Mouse (Mus musculus): Measurements from ENCODE around the gene Adssl1. TPM values are rescaled to one million over a fixed set of nuclear protein-coding genes. Genes with fewer than 3 reads are reported as not detected.

The Adssl1 gene
- total and polyA plus RNA-seq, 3 experiments = 10.2 to 29.4 (median 10.7) TPM

DNA sequence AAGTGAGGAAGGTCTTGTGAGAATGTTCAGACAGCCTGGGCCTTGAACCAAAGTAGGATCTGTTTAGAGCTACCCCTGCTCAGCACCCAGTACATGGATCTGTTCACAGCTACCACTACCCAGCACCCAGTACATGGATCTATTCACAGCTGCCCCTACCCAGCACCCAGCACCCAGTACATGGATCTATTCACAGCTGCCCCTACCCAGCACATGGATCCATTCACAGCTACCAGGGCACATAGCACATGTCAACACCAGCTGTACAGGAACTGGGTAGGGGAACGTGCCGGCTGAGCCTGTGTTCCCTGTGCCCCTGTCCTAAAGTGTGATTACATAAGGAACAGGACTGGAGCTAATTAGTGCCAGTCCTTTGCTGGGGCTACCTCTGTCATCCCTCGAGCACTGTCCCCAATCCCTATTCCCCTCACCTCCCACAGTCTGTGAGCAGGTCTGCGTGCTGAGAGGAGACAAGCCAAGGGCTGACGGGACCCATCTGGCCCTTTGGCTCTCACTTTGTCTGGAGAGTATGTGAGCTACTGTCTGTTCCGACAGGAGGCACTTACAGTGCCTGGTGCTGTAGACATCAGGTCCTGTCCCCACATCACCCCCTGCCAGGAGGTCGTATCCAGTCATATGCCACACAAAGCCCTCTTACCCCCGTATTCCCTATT lies 29.1 kb upstream of the Adssl1 start:
- TF ChIP-seq SIN3A (IDR thresholded peaks at IDR 0.05; ENCODE audit: low read length) (peak; percentile 44; the same call in 1 of the 2 replicates), RCOR1 (conservative IDR thresholded peaks at IDR 0.05; ENCODE audit: low read depth, low read length) (no peak), BHLHE40 (IDR thresholded peaks at IDR 0.05; ENCODE audit: low read depth, low read length) (peak; percentile 47), MXI1 (IDR thresholded peaks at IDR 0.05; ENCODE audit: low read depth, low read length) (0 out of 2 replicates have a peak, but pooled peaks have one; percentile 17), TCF12 (IDR thresholded peaks at IDR 0.05; ENCODE audit: low read depth, low read length) (no peak)
- H3K9ac ChIP-seq (ENCODE audit: insufficient read depth, low read depth) = no peak overlapping the region; the same call in 1 of the 2 replicates
- dilution Hi-C loops (cut with MboI; ENCODE audit: extremely low pct_ligation_motif_present, extremely low pct_unique_long_range_greater_than_20kb, low sequenced_read_pairs) = no loop called here
- H3K4me2 ChIP-seq (ENCODE audit: insufficient read depth, low read depth, poor library complexity, severe bottlenecking) = peak overlapping the region; percentile 80
- H3K27ac ChIP-seq (ENCODE audit: insufficient read depth, low read depth) = peak overlapping the region; percentile 9
- peaks cover 67 to 71% of the 10 kb centered on the region in 2 experiments for H3K4me1 ChIP-seq (ENCODE audit: control insufficient read depth in 1 of 2, insufficient read depth in 2 of 2)
- H3K9me3 ChIP-seq (replicated peaks; ENCODE audit: low read length) = no peaks in the 10 kb centered on the region
- H3K36me3 ChIP-seq (replicated peaks in 1 of 2; ENCODE audit: control insufficient read depth in 1 of 2, insufficient read depth in 1 of 2, low read length in 1 of 2) = peaks cover 0 to 55% of the 10 kb centered on the region in 2 experiments
- H3K27me3 ChIP-seq (replicated peaks) = no peaks in the 10 kb centered on the region
- DNase-seq (ENCODE audit: extremely low read depth) = no peak
- in situ Hi-C loops (cut with MboI; ENCODE audit: low pct_ligation_motif_present, low pct_unique_long_range_greater_than_20kb, low sequenced_read_pairs) = no loop called here
- peaks cover 58% of the 10 kb centered on the region for H3K79me2 ChIP-seq (replicated peaks; ENCODE audit: control insufficient read depth, extremely low read depth, insufficient read depth, poor library complexity, severe bottlenecking)
- peak overlapping the region; percentile 82 to 91 (median 83) for H3K4me3 ChIP-seq (replicated peaks in 1 of 3; ENCODE audit: low read depth in 2 of 3, low read length in 2 of 3, poor library complexity in 1 of 3)

DNA sequence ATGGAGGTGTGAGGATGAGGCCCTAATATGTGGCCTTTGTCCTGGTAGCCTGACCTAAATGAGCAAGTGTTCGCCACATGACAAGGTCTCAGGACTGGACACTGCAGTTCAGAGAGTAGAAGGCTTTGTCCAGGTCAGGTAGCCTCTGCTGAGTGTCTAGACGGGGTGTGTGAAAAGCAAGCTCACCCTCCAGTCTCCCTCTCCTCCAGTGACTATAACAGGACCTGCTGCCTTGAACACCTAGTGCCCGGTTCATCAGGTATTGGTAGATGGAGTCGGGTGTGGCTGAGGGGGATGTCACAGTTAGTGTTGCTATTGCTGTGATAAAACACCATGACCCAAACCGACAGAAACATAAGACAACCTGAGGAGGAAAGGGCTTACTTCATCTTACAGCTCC lies 28.6 kb upstream of the Adssl1 start:
- Histone ChIP-seq H3K4me1 (ENCODE audit: control insufficient read depth in 1 of 2, insufficient read depth in 2 of 2) (peaks cover 67 to 69% of the 10 kb centered on the region in 2 experiments), H3K9ac (ENCODE audit: insufficient read depth, low read depth) (no peak overlapping the region; the same call in 1 of the 2 replicates), H3K79me2 (replicated peaks; ENCODE audit: control insufficient read depth, extremely low read depth, insufficient read depth, poor library complexity, severe bottlenecking) (peaks cover 63% of the 10 kb centered on the region), H3K4me2 (ENCODE audit: insufficient read depth, low read depth, poor library complexity, severe bottlenecking) (peak overlapping the region; percentile 80; the same call in 1 of the 2 replicates), H3K4me3 (replicated peaks in 1 of 3; ENCODE audit: low read depth in 2 of 3, low read length in 2 of 3, poor library complexity in 1 of 3) (peak overlapping the region; percentile 0 to 91 (median 82)), H3K9me3 (replicated peaks; ENCODE audit: low read length) (no peaks in the 10 kb centered on the region), H3K36me3 (replicated peaks in 1 of 2; ENCODE audit: control insufficient read depth in 1 of 2, insufficient read depth in 1 of 2, low read length in 1 of 2) (peaks cover 0 to 60% of the 10 kb centered on the region in 2 experiments), H3K27me3 (replicated peaks) (no peaks in the 10 kb centered on the region), H3K27ac (ENCODE audit: insufficient read depth, low read depth) (peak overlapping the region; percentile 9; the same call in 1 of the 2 replicates)
- dilution Hi-C loops (cut with MboI; ENCODE audit: extremely low pct_ligation_motif_present, extremely low pct_unique_long_range_greater_than_20kb, low sequenced_read_pairs) (no loop called here), in situ Hi-C loops (cut with MboI; ENCODE audit: low pct_ligation_motif_present, low pct_unique_long_range_greater_than_20kb, low sequenced_read_pairs) (no loop called here)
- TF ChIP-seq CHD2 (IDR thresholded peaks at IDR 0.05; ENCODE audit: low read length) (no peak), HCFC1 (IDR thresholded peaks at IDR 0.05; ENCODE audit: low read depth, low read length) (no peak)
- no peak for DNase-seq (ENCODE audit: extremely low read depth)

DNA sequence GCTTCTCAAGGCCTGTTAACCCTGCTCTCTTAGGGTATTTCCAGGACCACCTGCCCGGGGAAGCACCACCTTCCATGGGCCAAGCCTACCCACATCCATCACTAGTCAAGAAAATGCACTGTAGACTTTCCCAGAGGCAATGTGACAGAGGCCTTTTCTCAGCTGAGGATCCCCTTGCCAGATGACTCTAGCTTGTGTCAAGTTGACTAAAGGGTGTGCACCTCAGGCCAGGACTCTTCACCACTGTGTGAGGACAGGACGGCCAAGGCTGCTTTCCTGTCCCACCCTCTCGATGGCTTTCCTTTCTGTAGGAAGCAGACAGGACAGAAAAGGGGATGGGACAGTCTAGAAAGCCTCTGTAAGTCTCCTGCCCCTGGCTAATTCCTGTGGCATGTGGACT lies 28.1 kb upstream of the Adssl1 start:
- H3K79me2 ChIP-seq (replicated peaks; ENCODE audit: control insufficient read depth, extremely low read depth, insufficient read depth, poor library complexity, severe bottlenecking) = peaks cover 68% of the 10 kb centered on the region
- peak overlapping the region in 2 of 3 experiments; percentile 82 to 91 for H3K4me3 ChIP-seq (replicated peaks in 1 of 3; ENCODE audit: low read depth in 2 of 3, low read length in 2 of 3, poor library complexity in 1 of 3)
- H3K9ac ChIP-seq (ENCODE audit: insufficient read depth, low read depth) = no peak overlapping the region
- DNase-seq (ENCODE audit: extremely low read depth) = no peak
- H3K27ac ChIP-seq (ENCODE audit: insufficient read depth, low read depth) = no peak overlapping the region
- H3K36me3 ChIP-seq (replicated peaks in 1 of 2; ENCODE audit: control insufficient read depth in 1 of 2, insufficient read depth in 1 of 2, low read length in 1 of 2) = peaks cover 0 to 65% of the 10 kb centered on the region in 2 experiments
- no peaks in the 10 kb centered on the region for H3K9me3 ChIP-seq (replicated peaks; ENCODE audit: low read length)
- no peak for TF ChIP-seq JUN (IDR thresholded peaks at IDR 0.05; ENCODE audit: insufficient read depth, low read depth, low read length)
- no peak for TF ChIP-seq KAT2A (IDR thresholded peaks at IDR 0.05; ENCODE audit: insufficient replicate concordance, low read length)
- no peak for TF ChIP-seq BHLHE40 (IDR thresholded peaks at IDR 0.05; ENCODE audit: low read depth, low read length)
- peak; percentile 75 for TF ChIP-seq ETS1 (conservative IDR thresholded peaks at IDR 0.05; ENCODE audit: low read depth, low read length)
- in situ Hi-C loops (cut with MboI; ENCODE audit: low pct_ligation_motif_present, low pct_unique_long_range_greater_than_20kb, low sequenced_read_pairs) = no loop called here
- dilution Hi-C loops (cut with MboI; ENCODE audit: extremely low pct_ligation_motif_present, extremely low pct_unique_long_range_greater_than_20kb, low sequenced_read_pairs) = no loop called here
- no peaks in the 10 kb centered on the region for H3K27me3 ChIP-seq (replicated peaks)
- peaks cover 67 to 68% of the 10 kb centered on the region in 2 experiments for H3K4me1 ChIP-seq (ENCODE audit: control insufficient read depth in 1 of 2, insufficient read depth in 2 of 2)
- H3K4me2 ChIP-seq (ENCODE audit: insufficient read depth, low read depth, poor library complexity, severe bottlenecking) = no peak overlapping the region
